Mouse (Mus musculus): Measurements from ENCODE around the gene Pabpn1l.

Pabpn1l gene

GRCm38 (mm10) chr8:122620446-122620845 is 2.1 kb downstream of the Pabpn1l start:
- no peak for ATAC-seq (ENCODE audit: insufficient number of reproducible peaks, low FRiP score, low TSS enrichment)

GRCm38 (mm10) chr8:122618660-122619378 is 3.7 kb downstream of the Pabpn1l start:
- no peak for ATAC-seq (ENCODE audit: insufficient number of reproducible peaks, low FRiP score, low TSS enrichment)

GRCm38 (mm10) chr8:122617947-122618546 is 4.5 kb downstream of the Pabpn1l start:
- peak; percentile 53; the same call in 1 of the 2 replicates for ATAC-seq (ENCODE audit: insufficient number of reproducible peaks, low FRiP score, low TSS enrichment)

- no peak for ATAC-seq (ENCODE audit: insufficient number of reproducible peaks, low FRiP score, low TSS enrichment)
Measured at GRCm38 (mm10) chr8:122616181-122616905, 6.2 kb downstream of the Pabpn1l start.

- ATAC-seq (ENCODE audit: insufficient number of reproducible peaks, low FRiP score, low TSS enrichment), result peak; percentile 86
Measured at GRCm38 (mm10) chr8:122611295-122612133, 11.0 kb downstream of the Pabpn1l start, which contains the start of the genes Galns and Trappc2l. Gene Galns, minus strand, starts transcription at chr8:122611463. Gene Trappc2l, plus strand, starts transcription at chr8:122611640.

DNA sequence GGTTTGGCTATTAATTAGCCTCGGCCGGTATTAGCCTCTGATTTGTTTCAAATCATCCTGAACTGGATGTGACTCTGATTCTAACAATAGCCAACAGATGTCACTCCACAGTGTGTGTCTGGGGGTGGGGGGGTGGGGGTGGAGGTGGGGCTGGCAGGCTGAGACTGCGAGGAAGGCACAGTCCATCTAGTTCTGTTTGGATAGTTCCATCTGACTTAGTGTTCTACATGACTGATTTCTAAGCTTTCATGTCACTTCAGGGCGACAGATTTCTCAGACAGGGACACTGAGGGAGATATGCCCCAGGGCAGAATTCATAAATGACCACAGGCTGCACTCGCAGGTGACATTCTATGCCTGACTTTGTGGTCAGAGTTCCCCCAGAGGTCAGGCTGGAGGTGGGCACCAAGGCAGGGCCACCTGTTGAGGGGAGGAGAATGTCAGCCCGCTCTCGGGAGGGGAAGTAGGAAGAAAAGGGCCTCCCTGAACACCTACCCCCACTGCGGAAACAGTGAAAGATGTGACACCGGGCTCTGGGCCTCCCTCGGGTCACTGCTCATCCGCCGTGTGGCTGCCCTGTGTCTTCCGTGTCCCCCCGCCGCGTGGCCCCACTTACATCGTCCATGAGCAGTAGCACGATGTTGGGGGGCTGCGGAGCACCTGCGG is 11.8 kb downstream of the Pabpn1l start:
- no peak for ATAC-seq (ENCODE audit: insufficient number of reproducible peaks, low FRiP score, low TSS enrichment)

GRCm38 (mm10) chr8:122610209-122610608 is 12.3 kb downstream of the Pabpn1l start:
- no peak for ATAC-seq (ENCODE audit: insufficient number of reproducible peaks, low FRiP score, low TSS enrichment)

GRCm38 (mm10) chr8:122606810-122607209 is 15.7 kb downstream of the Pabpn1l start:
- no peak for ATAC-seq (ENCODE audit: insufficient number of reproducible peaks, low FRiP score, low TSS enrichment)

GRCm38 (mm10) chr8:122605367-122605766 is 17.2 kb downstream of the Pabpn1l start:
- no peak for ATAC-seq (ENCODE audit: insufficient number of reproducible peaks, low FRiP score, low TSS enrichment)

- ATAC-seq (ENCODE audit: insufficient number of reproducible peaks, low FRiP score, low TSS enrichment), result no peak
Measured at GRCm38 (mm10) chr8:122604640-122605039, 17.9 kb downstream of the Pabpn1l start.

DNA sequence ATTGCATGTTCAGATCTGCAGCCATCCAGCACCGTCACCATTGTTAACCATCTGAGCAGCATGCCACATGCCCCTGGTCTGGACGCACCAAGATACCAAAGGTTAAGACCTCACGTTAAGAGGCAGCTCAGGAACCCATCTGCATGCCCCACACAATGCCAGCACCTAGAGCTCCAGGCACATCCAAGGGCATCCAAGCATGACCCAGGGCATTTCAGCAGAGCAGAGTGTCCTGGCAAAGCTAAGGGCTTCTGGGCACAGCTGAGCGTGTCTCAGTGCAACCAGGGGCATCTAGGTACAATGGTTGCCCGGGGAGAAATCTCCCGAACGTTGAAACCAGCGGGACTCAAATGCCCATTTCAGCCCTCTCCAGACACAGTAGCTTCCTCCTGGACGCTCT is 21.9 kb downstream of the Pabpn1l start:
- ATAC-seq (ENCODE audit: insufficient number of reproducible peaks, low FRiP score, low TSS enrichment), result no peak

GRCm38 (mm10) chr8:122596031-122596430 is 26.5 kb downstream of the Pabpn1l start:
- ATAC-seq (ENCODE audit: insufficient number of reproducible peaks, low FRiP score, low TSS enrichment), result no peak

GRCm38 (mm10) chr8:122593783-122594507 is 28.6 kb downstream of the Pabpn1l start:
- peak; percentile 69; the same call in 1 of the 2 replicates for ATAC-seq (ENCODE audit: insufficient number of reproducible peaks, low FRiP score, low TSS enrichment)

GRCm38 (mm10) chr8:122593240-122593639 is 29.3 kb downstream of the Pabpn1l start:
- no peak for ATAC-seq (ENCODE audit: insufficient number of reproducible peaks, low FRiP score, low TSS enrichment)

DNA sequence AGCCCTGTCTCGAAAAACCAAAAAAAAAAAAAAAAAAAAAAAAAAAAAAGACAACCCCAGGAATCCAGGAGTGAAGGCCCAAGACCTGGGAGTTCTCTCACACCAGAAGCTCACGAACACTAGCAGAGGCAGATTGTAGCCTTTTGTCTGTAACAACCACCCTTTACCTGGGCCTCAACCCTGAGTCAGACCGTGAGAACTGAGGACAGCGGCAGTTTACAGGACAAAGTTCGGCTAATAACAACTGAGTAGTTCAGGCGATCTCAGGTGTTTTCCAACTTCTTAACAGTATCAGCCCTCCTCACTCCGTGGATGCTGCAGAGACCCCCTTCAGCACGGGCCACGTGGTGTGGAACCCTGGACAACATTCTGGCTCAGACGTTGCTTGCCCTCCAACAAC is 35.8 kb downstream of the Pabpn1l start:
- ATAC-seq (ENCODE audit: insufficient number of reproducible peaks, low FRiP score, low TSS enrichment), result no peak

GRCm38 (mm10) chr8:122586171-122586570 is 36.4 kb downstream of the Pabpn1l start:
- ATAC-seq (ENCODE audit: insufficient number of reproducible peaks, low FRiP score, low TSS enrichment), result no peak

DNA sequence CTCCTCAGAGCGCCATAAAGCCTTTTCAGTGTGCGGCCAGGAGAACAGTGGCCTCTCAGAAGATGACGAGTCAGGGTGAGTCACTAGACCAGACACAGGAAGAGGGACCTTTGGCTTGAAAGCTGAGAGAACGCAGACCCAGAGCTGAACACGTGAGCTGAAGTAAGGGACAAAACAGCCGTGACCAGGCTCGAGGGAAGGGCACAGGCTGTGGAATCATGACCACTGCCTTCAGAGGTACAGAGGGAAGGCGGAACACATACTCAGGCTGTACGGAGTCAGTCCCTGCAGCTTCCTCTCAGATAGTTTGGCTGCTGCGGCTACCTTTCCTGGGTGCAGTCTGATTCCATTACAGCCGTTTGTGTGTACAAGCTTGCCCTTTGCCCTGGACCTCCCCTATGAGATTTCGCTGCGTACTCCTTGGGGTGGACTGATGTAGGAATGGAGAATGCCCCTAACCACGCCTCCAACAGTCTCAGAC is 37.1 kb downstream of the Pabpn1l start:
- ATAC-seq (ENCODE audit: insufficient number of reproducible peaks, low FRiP score, low TSS enrichment), result no peak

DNA sequence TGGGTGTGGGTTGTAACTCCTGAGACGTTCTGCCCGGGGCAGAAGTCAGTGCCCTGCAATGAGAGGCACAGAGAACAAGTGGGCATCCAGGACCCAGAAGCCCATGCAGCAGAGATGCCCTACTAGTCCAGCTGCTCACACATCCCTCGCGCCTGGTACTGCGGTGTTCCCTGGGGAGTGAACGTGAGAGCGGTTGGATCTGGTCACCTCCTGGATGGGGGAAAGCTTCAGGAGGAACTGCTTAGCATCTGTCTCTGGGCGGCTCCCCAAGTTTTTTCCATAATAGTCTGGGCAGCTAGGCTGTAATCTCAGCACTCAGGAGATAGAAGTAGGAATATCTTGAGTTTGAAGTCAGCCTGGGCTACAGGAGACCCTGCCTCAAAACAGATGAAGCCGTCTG is 37.6 kb downstream of the Pabpn1l start:
- ATAC-seq (ENCODE audit: insufficient number of reproducible peaks, low FRiP score, low TSS enrichment), result no peak

GRCm38 (mm10) chr8:122580926-122581325 is 41.6 kb downstream of the Pabpn1l start:
- ATAC-seq (ENCODE audit: insufficient number of reproducible peaks, low FRiP score, low TSS enrichment), result no peak
